Mouse (Mus musculus): ENCODE results near the gene Ap3d1. TPM values are rescaled to one million over a fixed set of nuclear protein-coding genes. Genes with fewer than 3 reads are reported as not detected.

Ap3d1 gene
- polyA plus RNA-seq (2014; fragmentation: Nextera tagmentation; extraction: Ambion mirVana) = 69.3 and 79.1 TPM in 2 replicates

- Histone ChIP-seq H3K27ac (ENCODE audit: low read depth, low read length) (peak within 1 kb of the TSS; percentile 68), H3K9ac (ENCODE audit: low read length) (peak within 1 kb of the TSS; percentile 94), H3K4me1 (ENCODE audit: control insufficient read depth, insufficient read depth, low read length) (peaks cover 16% of the 10 kb centered on the region), H3K36me3 (ENCODE audit: control insufficient read depth, insufficient read depth, low read length) (no peaks in the 10 kb centered on the region), H3K9me3 (ENCODE audit: control insufficient read depth, low read length) (no peaks in the 10 kb centered on the region), H3K4me3 (ENCODE audit: low read depth, low read length) (peak within 1 kb of the TSS; percentile 99), H3K27me3 (ENCODE audit: control insufficient read depth, insufficient read depth, low read length) (no peaks in the 10 kb centered on the region), H3K4me2 (ENCODE audit: low read depth) (peak within 1 kb of the TSS; percentile 94)
- 3% methylated on average over 25 of the region's 25 CpGs for WGBS
- DNase-seq (ENCODE audit: low spot score) (peak; percentile 95), ATAC-seq (ENCODE audit: insufficient read depth, low FRiP score, low TSS enrichment) (peak; percentile 99)
Measured at GRCm38 (mm10) chr10:80742180-80742978, at the start of gene Ap3d1. Gene Ap3d1, minus strand, starts transcription at chr10:80742264.

- peaks cover 2% of the 10 kb centered on the region for H3K4me1 ChIP-seq (ENCODE audit: control insufficient read depth, insufficient read depth, low read length)
- peaks cover 40% of the 10 kb centered on the region for H3K36me3 ChIP-seq (ENCODE audit: control insufficient read depth, insufficient read depth, low read length)
- DNase-seq (ENCODE audit: low spot score) = no peak
Measured at GRCm38 (mm10) chr10:80791476-80792174, 49.6 kb upstream of the Ap3d1 start.

GRCm38 (mm10) chr10:80790761-80791404, 48.8 kb upstream of the Ap3d1 start:
- H3K27ac ChIP-seq (ENCODE audit: low read depth, low read length) = no peak overlapping the region

More at GRCm38 (mm10) chr10:80791476-80792174, 49.6 kb upstream of the Ap3d1 start:
- Histone ChIP-seq H3K4me3 (ENCODE audit: low read depth, low read length) (no peak overlapping the region), H3K27me3 (ENCODE audit: control insufficient read depth, insufficient read depth, low read length) (no peaks in the 10 kb centered on the region), H3K27ac (ENCODE audit: low read depth, low read length) (no peak overlapping the region), H3K9ac (ENCODE audit: low read length) (no peak overlapping the region), H3K4me2 (ENCODE audit: low read depth) (no peak overlapping the region), H3K9me3 (ENCODE audit: control insufficient read depth, low read length) (no peaks in the 10 kb centered on the region)
- ATAC-seq (ENCODE audit: insufficient read depth, low FRiP score, low TSS enrichment) = no peak
- 83% methylated on average over 33 of the region's 33 CpGs for WGBS

GRCm38 (mm10) chr10:80787517-80787916, 45.5 kb upstream of the Ap3d1 start:
- DNase-seq (ENCODE audit: low spot score) (no peak), ATAC-seq (ENCODE audit: insufficient read depth, low FRiP score, low TSS enrichment) (no peak)
- WGBS = 84% methylated on average over 2 of the region's 2 CpGs
- H3K9ac ChIP-seq (ENCODE audit: low read length) = no peak overlapping the region
- no peaks in the 10 kb centered on the region for H3K9me3 ChIP-seq (ENCODE audit: control insufficient read depth, low read length)
- no peaks in the 10 kb centered on the region for H3K27me3 ChIP-seq (ENCODE audit: control insufficient read depth, insufficient read depth, low read length)
- no peak overlapping the region for H3K4me2 ChIP-seq (ENCODE audit: low read depth)
- no peak overlapping the region for H3K27ac ChIP-seq (ENCODE audit: low read depth, low read length)
- H3K36me3 ChIP-seq (ENCODE audit: control insufficient read depth, insufficient read depth, low read length) = peaks cover 64% of the 10 kb centered on the region
- no peak overlapping the region for H3K4me3 ChIP-seq (ENCODE audit: low read depth, low read length)
- no peaks in the 10 kb centered on the region for H3K4me1 ChIP-seq (ENCODE audit: control insufficient read depth, insufficient read depth, low read length)

More at GRCm38 (mm10) chr10:80790761-80791404, 48.8 kb upstream of the Ap3d1 start:
- H3K27me3 ChIP-seq (ENCODE audit: control insufficient read depth, insufficient read depth, low read length) = no peaks in the 10 kb centered on the region
- H3K4me1 ChIP-seq (ENCODE audit: control insufficient read depth, insufficient read depth, low read length) = no peaks in the 10 kb centered on the region
- H3K36me3 ChIP-seq (ENCODE audit: control insufficient read depth, insufficient read depth, low read length) = peaks cover 46% of the 10 kb centered on the region
- ATAC-seq (ENCODE audit: insufficient read depth, low FRiP score, low TSS enrichment) (no peak), DNase-seq (ENCODE audit: low spot score) (no peak)
- no peak overlapping the region for H3K4me2 ChIP-seq (ENCODE audit: low read depth)
- no peaks in the 10 kb centered on the region for H3K9me3 ChIP-seq (ENCODE audit: control insufficient read depth, low read length)
- 92% methylated on average over 18 of the region's 19 CpGs for WGBS
- H3K4me3 ChIP-seq (ENCODE audit: low read depth, low read length) = no peak overlapping the region
- H3K9ac ChIP-seq (ENCODE audit: low read length) = no peak overlapping the region

GRCm38 (mm10) chr10:80785963-80786362, 43.9 kb upstream of the Ap3d1 start:
- Histone ChIP-seq H3K27me3 (ENCODE audit: control insufficient read depth, insufficient read depth, low read length) (no peaks in the 10 kb centered on the region), H3K4me3 (ENCODE audit: low read depth, low read length) (no peak overlapping the region), H3K4me1 (ENCODE audit: control insufficient read depth, insufficient read depth, low read length) (no peaks in the 10 kb centered on the region), H3K27ac (ENCODE audit: low read depth, low read length) (no peak overlapping the region), H3K4me2 (ENCODE audit: low read depth) (no peak overlapping the region), H3K9ac (ENCODE audit: low read length) (no peak overlapping the region), H3K9me3 (ENCODE audit: control insufficient read depth, low read length) (no peaks in the 10 kb centered on the region), H3K36me3 (ENCODE audit: control insufficient read depth, insufficient read depth, low read length) (peaks cover 68% of the 10 kb centered on the region)
- DNase-seq (ENCODE audit: low spot score) (no peak), ATAC-seq (ENCODE audit: insufficient read depth, low FRiP score, low TSS enrichment) (no peak)
- WGBS = 95% methylated on average over 11 of the region's 11 CpGs

- WGBS = 85% methylated on average over 12 of the region's 12 CpGs
- Histone ChIP-seq H3K27ac (ENCODE audit: low read depth, low read length) (no peak overlapping the region), H3K4me1 (ENCODE audit: control insufficient read depth, insufficient read depth, low read length) (no peaks in the 10 kb centered on the region), H3K4me2 (ENCODE audit: low read depth) (no peak overlapping the region), H3K9ac (ENCODE audit: low read length) (no peak overlapping the region), H3K4me3 (ENCODE audit: low read depth, low read length) (no peak overlapping the region), H3K9me3 (ENCODE audit: control insufficient read depth, low read length) (no peaks in the 10 kb centered on the region), H3K27me3 (ENCODE audit: control insufficient read depth, insufficient read depth, low read length) (no peaks in the 10 kb centered on the region), H3K36me3 (ENCODE audit: control insufficient read depth, insufficient read depth, low read length) (peaks cover 64% of the 10 kb centered on the region)
- DNase-seq (ENCODE audit: low spot score) (no peak), ATAC-seq (ENCODE audit: insufficient read depth, low FRiP score, low TSS enrichment) (no peak)
Measured at GRCm38 (mm10) chr10:80784871-80785270, 42.8 kb upstream of the Ap3d1 start.

- Histone ChIP-seq H3K9me3 (ENCODE audit: control insufficient read depth, low read length) (no peaks in the 10 kb centered on the region), H3K4me3 (ENCODE audit: low read depth, low read length) (no peak overlapping the region), H3K36me3 (ENCODE audit: control insufficient read depth, insufficient read depth, low read length) (peaks cover 66% of the 10 kb centered on the region), H3K4me1 (ENCODE audit: control insufficient read depth, insufficient read depth, low read length) (no peaks in the 10 kb centered on the region), H3K27me3 (ENCODE audit: control insufficient read depth, insufficient read depth, low read length) (no peaks in the 10 kb centered on the region), H3K4me2 (ENCODE audit: low read depth) (no peak overlapping the region), H3K27ac (ENCODE audit: low read depth, low read length) (no peak overlapping the region), H3K9ac (ENCODE audit: low read length) (no peak overlapping the region)
- no peak for DNase-seq (ENCODE audit: low spot score)
- WGBS = 97% methylated on average over 2 of the region's 2 CpGs
- no peak for ATAC-seq (ENCODE audit: insufficient read depth, low FRiP score, low TSS enrichment)
Measured at GRCm38 (mm10) chr10:80784302-80784701, 42.2 kb upstream of the Ap3d1 start.

- H3K4me2 ChIP-seq (ENCODE audit: low read depth) = no peak overlapping the region
- peaks cover 40% of the 10 kb centered on the region for H3K36me3 ChIP-seq (ENCODE audit: control insufficient read depth, insufficient read depth, low read length)
- H3K9ac ChIP-seq (ENCODE audit: low read length) = no peak overlapping the region
- ATAC-seq (ENCODE audit: insufficient read depth, low FRiP score, low TSS enrichment) (no peak), DNase-seq (ENCODE audit: low spot score) (no peak)
- no peaks in the 10 kb centered on the region for H3K27me3 ChIP-seq (ENCODE audit: control insufficient read depth, insufficient read depth, low read length)
- no peaks in the 10 kb centered on the region for H3K4me1 ChIP-seq (ENCODE audit: control insufficient read depth, insufficient read depth, low read length)
- H3K9me3 ChIP-seq (ENCODE audit: control insufficient read depth, low read length) = no peaks in the 10 kb centered on the region
- H3K27ac ChIP-seq (ENCODE audit: low read depth, low read length) = no peak overlapping the region
- H3K4me3 ChIP-seq (ENCODE audit: low read depth, low read length) = no peak overlapping the region
Measured at GRCm38 (mm10) chr10:80779565-80779964, 37.5 kb upstream of the Ap3d1 start.
